24 mouse cellular contexts compared by ENCODE assay signal in genomic region chr12:28590428-28590827, GRCm38 (mm10). TPM values are rescaled to one million over a fixed set of nuclear protein-coding genes. Genes with fewer than 3 reads are reported as not detected.
A peak's percentile ranks its signal among the peaks of the same experiment; 100 is the strongest.
DNase-seq lines count a peak whose midpoint lies in the region; ATAC-seq and TF ChIP-seq lines count a peak whose summit lies in the region.
"Had no signal": no experiment of that assay in that cellular context is flagged by ENCODE, and none has a peak within 500 bp of the region (broad histone marks: within the 10 kb centered on the region; RNA-seq: fewer than 3 reads in every experiment).

No protein-coding gene starts in this region.

- no peak overlapping the region for H3K4me2 ChIP-seq in hindbrain, embryonic 12.5 days (replicated peaks)
- H3K4me2 ChIP-seq in hindbrain, postnatal 0 days (ENCODE audit: low read depth, low read length) = no peak overlapping the region
- H3K4me2 ChIP-seq in midbrain, embryonic 13.5 days (replicated peaks) = no peak overlapping the region
- H3K4me2 ChIP-seq in hindbrain, embryonic 14.5 days (replicated peaks) = 0 out of 2 replicates have a peak overlapping the region, but pooled peaks have one; percentile 59
- H3K4me2 ChIP-seq in neural tube, embryonic 14.5 days (ENCODE audit: low read depth, low read length) = no peak overlapping the region
- no peak overlapping the region for H3K4me2 ChIP-seq in forebrain, embryonic 12.5 days

- H3K4me3 ChIP-seq in hindbrain, embryonic 12.5 days = no peak overlapping the region
- H3K4me3 ChIP-seq in hindbrain, postnatal 0 days (ENCODE audit: low read length) = no peak overlapping the region
- H3K4me3 ChIP-seq in midbrain, embryonic 13.5 days (replicated peaks) = no peak overlapping the region
- H3K4me3 ChIP-seq in midbrain, embryonic 10.5 days = no peak overlapping the region
- H3K4me3 ChIP-seq in hindbrain, embryonic 14.5 days (replicated peaks; ENCODE audit: low read length) = no peak overlapping the region
- H3K4me3 ChIP-seq in neural tube, embryonic 14.5 days (ENCODE audit: low read depth, low read length) = no peak overlapping the region
- no peak overlapping the region for H3K4me3 ChIP-seq in forebrain, embryonic 12.5 days (replicated peaks)

- peaks cover 29% of the 10 kb centered on the region for H3K4me1 ChIP-seq in hindbrain, embryonic 12.5 days
- no peaks in the 10 kb centered on the region; the same call in none of the 2 replicates for H3K4me1 ChIP-seq in hindbrain, postnatal 0 days (ENCODE audit: insufficient read depth, low read length)
- peaks cover 29% of the 10 kb centered on the region for H3K4me1 ChIP-seq in midbrain, embryonic 13.5 days (replicated peaks)
- H3K4me1 ChIP-seq in midbrain, embryonic 10.5 days = peaks cover 21% of the 10 kb centered on the region
- H3K4me1 ChIP-seq in hindbrain, embryonic 14.5 days (replicated peaks; ENCODE audit: control insufficient read depth, insufficient read depth, low read length) = peaks cover 25% of the 10 kb centered on the region
- H3K4me1 ChIP-seq in neural tube, embryonic 14.5 days (ENCODE audit: control insufficient read depth, insufficient read depth, low read length) = peaks cover 24% of the 10 kb centered on the region
- peaks cover 19% of the 10 kb centered on the region for H3K4me1 ChIP-seq in forebrain, embryonic 12.5 days
- H3K4me1 ChIP-seq: limb, embryonic 12.5 days had no signal

- no peak; the same call in 1 of the 2 replicates for TF ChIP-seq CTCF in hindbrain, postnatal 0 days (IDR thresholded peaks at IDR 0.05; ENCODE audit: low read depth)

- no peak for DNase-seq in hindbrain, postnatal 0 days (ENCODE audit: low spot score)
- no peak for DNase-seq in midbrain, embryonic 10.5 days (ENCODE audit: low spot score)
- DNase-seq in hindbrain, embryonic 14.5 days (ENCODE audit: low spot score) = no peak
- DNase-seq: adrenal gland, adult 2 months; forebrain, postnatal 0 days; gastrocnemius, adult 2 months; heart, adult 11 months; kidney, postnatal 14 days; lung, adult 18-20 months; right cerebral cortex, adult 18-20 months had no signal

- H3K9me3 ChIP-seq in hindbrain, embryonic 12.5 days (replicated peaks) = no peaks in the 10 kb centered on the region
- H3K9me3 ChIP-seq in hindbrain, postnatal 0 days (ENCODE audit: low read length) = no peaks in the 10 kb centered on the region
- H3K9me3 ChIP-seq in midbrain, embryonic 13.5 days = no peaks in the 10 kb centered on the region
- no peaks in the 10 kb centered on the region for H3K9me3 ChIP-seq in midbrain, embryonic 10.5 days (replicated peaks)
- no peaks in the 10 kb centered on the region for H3K9me3 ChIP-seq in hindbrain, embryonic 14.5 days (ENCODE audit: control insufficient read depth, low read length)
- no peaks in the 10 kb centered on the region for H3K9me3 ChIP-seq in neural tube, embryonic 14.5 days (ENCODE audit: control insufficient read depth, low read length)
- no peaks in the 10 kb centered on the region for H3K9me3 ChIP-seq in forebrain, embryonic 12.5 days
- H3K9me3 ChIP-seq: limb, embryonic 12.5 days had no signal

- no peaks in the 10 kb centered on the region for H3K36me3 ChIP-seq in hindbrain, embryonic 12.5 days
- H3K36me3 ChIP-seq in hindbrain, postnatal 0 days (ENCODE audit: insufficient read depth, low read length) = no peaks in the 10 kb centered on the region
- H3K36me3 ChIP-seq in midbrain, embryonic 13.5 days = no peaks in the 10 kb centered on the region
- H3K36me3 ChIP-seq in midbrain, embryonic 10.5 days = no peaks in the 10 kb centered on the region
- no peaks in the 10 kb centered on the region for H3K36me3 ChIP-seq in hindbrain, embryonic 14.5 days (replicated peaks; ENCODE audit: control insufficient read depth, insufficient read depth)
- H3K36me3 ChIP-seq in neural tube, embryonic 14.5 days (ENCODE audit: control insufficient read depth, insufficient read depth, low read length) = no peaks in the 10 kb centered on the region
- H3K36me3 ChIP-seq in forebrain, embryonic 12.5 days (replicated peaks) = no peaks in the 10 kb centered on the region
- H3K36me3 ChIP-seq: limb, embryonic 12.5 days had no signal

- 0 out of 2 replicates have a peak overlapping the region, but pooled peaks have one; percentile 74 for H3K27ac ChIP-seq in hindbrain, embryonic 12.5 days
- H3K27ac ChIP-seq in hindbrain, postnatal 0 days = no peak overlapping the region
- peak overlapping the region; percentile 80 for H3K27ac ChIP-seq in midbrain, embryonic 13.5 days
- no peak overlapping the region for H3K27ac ChIP-seq in midbrain, embryonic 10.5 days (replicated peaks)
- H3K27ac ChIP-seq in hindbrain, embryonic 14.5 days = peak overlapping the region; percentile 86; the same call in 1 of the 2 replicates
- H3K27ac ChIP-seq in neural tube, embryonic 14.5 days (ENCODE audit: low read depth, low read length) = peak overlapping the region; percentile 71
- no peak overlapping the region for H3K27ac ChIP-seq in forebrain, embryonic 12.5 days
- H3K27ac ChIP-seq: gastrocnemius, adult 2 months; limb, embryonic 12.5 days; stomach, postnatal 0 days had no signal

- H3K27me3 ChIP-seq in hindbrain, embryonic 12.5 days = no peaks in the 10 kb centered on the region
- H3K27me3 ChIP-seq in hindbrain, postnatal 0 days (ENCODE audit: insufficient read depth, low read length) = no peaks in the 10 kb centered on the region
- no peaks in the 10 kb centered on the region; the same call in 1 of the 2 replicates for H3K27me3 ChIP-seq in midbrain, embryonic 13.5 days
- peaks cover 23% of the 10 kb centered on the region for H3K27me3 ChIP-seq in midbrain, embryonic 10.5 days (ENCODE audit: low read depth, poor library complexity, severe bottlenecking)
- no peaks in the 10 kb centered on the region for H3K27me3 ChIP-seq in hindbrain, embryonic 14.5 days (ENCODE audit: control insufficient read depth, insufficient read depth, low read length)
- H3K27me3 ChIP-seq in neural tube, embryonic 14.5 days (ENCODE audit: control insufficient read depth, insufficient read depth, low read length) = no peaks in the 10 kb centered on the region
- peaks cover 30% of the 10 kb centered on the region for H3K27me3 ChIP-seq in forebrain, embryonic 12.5 days

- no peak for ATAC-seq in hindbrain, embryonic 12.5 days (ENCODE audit: low FRiP score)
- ATAC-seq in hindbrain, postnatal 0 days = no peak
- ATAC-seq in midbrain, embryonic 13.5 days = no peak
- no peak for ATAC-seq in hindbrain, embryonic 14.5 days (ENCODE audit: low FRiP score)
- ATAC-seq in neural tube, embryonic 14.5 days (ENCODE audit: low read depth) = no peak
- no peak for ATAC-seq in forebrain, embryonic 12.5 days (ENCODE audit: low FRiP score)
- ATAC-seq: inflammation-experienced regulatory T-cells, adult 6 months had no signal

- WGBS in hindbrain, embryonic 12.5 days = 56% methylated on average over 13 of the region's 13 CpGs
- WGBS in hindbrain, postnatal 0 days = 50% methylated on average over 13 of the region's 13 CpGs
- 50% methylated on average over 13 of the region's 13 CpGs for WGBS in midbrain, embryonic 13.5 days
- WGBS in midbrain, embryonic 10.5 days = 53% methylated on average over 13 of the region's 13 CpGs
- 47% methylated on average over 13 of the region's 13 CpGs for WGBS in hindbrain, embryonic 14.5 days
- 47% methylated on average over 13 of the region's 13 CpGs for WGBS in neural tube, embryonic 14.5 days
- 59% methylated on average over 13 of the region's 13 CpGs for WGBS in forebrain, embryonic 12.5 days

- H3K9ac ChIP-seq in hindbrain, embryonic 12.5 days = no peak overlapping the region
- no peak overlapping the region for H3K9ac ChIP-seq in hindbrain, postnatal 0 days (replicated peaks; ENCODE audit: low read length)
- no peak overlapping the region for H3K9ac ChIP-seq in midbrain, embryonic 13.5 days (replicated peaks)
- no peak overlapping the region for H3K9ac ChIP-seq in hindbrain, embryonic 14.5 days
- H3K9ac ChIP-seq in neural tube, embryonic 14.5 days (replicated peaks; ENCODE audit: low read depth, low read length) = no peak overlapping the region
- H3K9ac ChIP-seq in forebrain, embryonic 12.5 days = no peak overlapping the region
- H3K9ac ChIP-seq: limb, embryonic 12.5 days had no signal

RNA-seq across cellular contexts. Expression of gene Allc, which starts 8.1 kb away (rescaled TPM):
- not detected in 2 replicates for polyA plus RNA-seq in hindbrain, embryonic 12.5 days (2016; fragmentation: Nextera tagmentation; extraction: Ambion mirVana)
- 0.11 TPM in 1 of 2 replicates, not detected in the other for total RNA-seq in hindbrain, postnatal 0 days (2014; rRNA removed)
- polyA plus RNA-seq in hindbrain, postnatal 0 days (2015; fragmentation: Nextera tagmentation; extraction: Ambion mirVana) = 0.24 TPM in 1 of 2 replicates, not detected in the other
- polyA plus RNA-seq in midbrain, embryonic 13.5 days (2015; fragmentation: Nextera tagmentation; extraction: Ambion mirVana) = 0.13 TPM in 1 of 2 replicates, not detected in the other
- not detected in 2 replicates for polyA plus RNA-seq in midbrain, embryonic 10.5 days (2016; fragmentation: Nextera tagmentation; extraction: Ambion mirVana)
- polyA plus RNA-seq in hindbrain, embryonic 14.5 days (2014; fragmentation: Nextera tagmentation; extraction: Ambion mirVana) = 0.37 TPM in 1 of 2 replicates, not detected in the other
- polyA plus RNA-seq in neural tube, embryonic 14.5 days (2014; fragmentation: Nextera tagmentation; extraction: Ambion mirVana) = not detected in 2 replicates
- polyA plus RNA-seq in forebrain, embryonic 12.5 days (2016; fragmentation: Nextera tagmentation; extraction: Ambion mirVana) = not detected in 2 replicates
- total RNA-seq: adrenal gland, adult 2 months; ES-E14; gastrocnemius, adult 2 months; megakaryocyte-erythroid progenitor cell, adult 5-6 weeks had no signal
- polyA plus RNA-seq: adrenal gland, adult 2 months; brain, embryonic 14.5 days; embryonic facial prominence, embryonic 11.5 days; heart, embryonic 16.5 days; inflammation-experienced regulatory T-cells, adult 6 months; limb, embryonic 12.5 days; neural tube, embryonic 11.5 days; spleen, adult 2 months; stomach, postnatal 0 days had no signal

RNA-seq across cellular contexts. Expression of gene Colec11, which starts 32.7 kb away (rescaled TPM):
- polyA plus RNA-seq in hindbrain, embryonic 12.5 days (2016; fragmentation: Nextera tagmentation; extraction: Ambion mirVana) = 0.35 and 0.60 TPM in 2 replicates
- total RNA-seq in hindbrain, postnatal 0 days (2014; rRNA removed) = 1.2 TPM in 1 of 2 replicates, not detected in the other
- polyA plus RNA-seq in hindbrain, postnatal 0 days (2015; fragmentation: Nextera tagmentation; extraction: Ambion mirVana) = 1.4 TPM in 2 replicates
- 0.75 and 1.2 TPM in 2 replicates for polyA plus RNA-seq in midbrain, embryonic 13.5 days (2015; fragmentation: Nextera tagmentation; extraction: Ambion mirVana)
- polyA plus RNA-seq in midbrain, embryonic 10.5 days (2016; fragmentation: Nextera tagmentation; extraction: Ambion mirVana) = 0.12 and 0.17 TPM in 2 replicates
- 0.87 and 1.1 TPM in 2 replicates for polyA plus RNA-seq in hindbrain, embryonic 14.5 days (2014; fragmentation: Nextera tagmentation; extraction: Ambion mirVana)
- 0.80 and 0.94 TPM in 2 replicates for polyA plus RNA-seq in neural tube, embryonic 14.5 days (2014; fragmentation: Nextera tagmentation; extraction: Ambion mirVana)
- polyA plus RNA-seq in forebrain, embryonic 12.5 days (2016; fragmentation: Nextera tagmentation; extraction: Ambion mirVana) = 0.22 and 0.23 TPM in 2 replicates
- polyA plus RNA-seq: embryonic facial prominence, embryonic 11.5 days; limb, embryonic 12.5 days had no signal

RNA-seq across cellular contexts. Expression of gene Dcdc2c, which starts 38.2 kb away (rescaled TPM):
- polyA plus RNA-seq in hindbrain, embryonic 12.5 days (2016; fragmentation: Nextera tagmentation; extraction: Ambion mirVana) = 0.14 TPM in 1 of 2 replicates, not detected in the other
- not detected in 2 replicates for total RNA-seq in hindbrain, postnatal 0 days (2014; rRNA removed)
- polyA plus RNA-seq in hindbrain, postnatal 0 days (2015; fragmentation: Nextera tagmentation; extraction: Ambion mirVana) = 0.10 TPM in 1 of 2 replicates, not detected in the other
- polyA plus RNA-seq in midbrain, embryonic 13.5 days (2015; fragmentation: Nextera tagmentation; extraction: Ambion mirVana) = not detected in 2 replicates
- 0.14 and 0.15 TPM in 2 replicates for polyA plus RNA-seq in midbrain, embryonic 10.5 days (2016; fragmentation: Nextera tagmentation; extraction: Ambion mirVana)
- polyA plus RNA-seq in hindbrain, embryonic 14.5 days (2014; fragmentation: Nextera tagmentation; extraction: Ambion mirVana) = 0.13 TPM in 1 of 2 replicates, not detected in the other
- 0.33 TPM in 1 of 2 replicates, not detected in the other for polyA plus RNA-seq in neural tube, embryonic 14.5 days (2014; fragmentation: Nextera tagmentation; extraction: Ambion mirVana)
- 0.13 TPM in 1 of 2 replicates, not detected in the other for polyA plus RNA-seq in forebrain, embryonic 12.5 days (2016; fragmentation: Nextera tagmentation; extraction: Ambion mirVana)
- total RNA-seq: forebrain, postnatal 0 days; gastrocnemius, adult 2 months; megakaryocyte-erythroid progenitor cell, adult 5-6 weeks had no signal
- polyA plus RNA-seq: adrenal gland, adult 2 months; embryonic facial prominence, embryonic 11.5 days; forebrain, postnatal 0 days; inflammation-experienced regulatory T-cells, adult 6 months; neural tube, embryonic 11.5 days; spleen, adult 2 months; stomach, postnatal 0 days had no signal

RNA-seq across cellular contexts. Expression of gene Rps7, which starts 45.3 kb away (rescaled TPM):
- polyA plus RNA-seq in hindbrain, embryonic 12.5 days (2016; fragmentation: Nextera tagmentation; extraction: Ambion mirVana) = 614 and 629 TPM in 2 replicates
- total RNA-seq in hindbrain, postnatal 0 days (2014; rRNA removed) = 609 and 851 TPM in 2 replicates
- 533 and 549 TPM in 2 replicates for polyA plus RNA-seq in hindbrain, postnatal 0 days (2015; fragmentation: Nextera tagmentation; extraction: Ambion mirVana)
- 507 and 547 TPM in 2 replicates for polyA plus RNA-seq in midbrain, embryonic 13.5 days (2015; fragmentation: Nextera tagmentation; extraction: Ambion mirVana)
- 553 and 647 TPM in 2 replicates for polyA plus RNA-seq in midbrain, embryonic 10.5 days (2016; fragmentation: Nextera tagmentation; extraction: Ambion mirVana)
- 558 and 621 TPM in 2 replicates for polyA plus RNA-seq in hindbrain, embryonic 14.5 days (2014; fragmentation: Nextera tagmentation; extraction: Ambion mirVana)
- polyA plus RNA-seq in neural tube, embryonic 14.5 days (2014; fragmentation: Nextera tagmentation; extraction: Ambion mirVana) = 537 and 647 TPM in 2 replicates
- polyA plus RNA-seq in forebrain, embryonic 12.5 days (2016; fragmentation: Nextera tagmentation; extraction: Ambion mirVana) = 650 and 690 TPM in 2 replicates

RNA-seq across cellular contexts. Expression of gene Rnaseh1, which starts 59.0 kb away (rescaled TPM):
- 26.7 and 31.5 TPM in 2 replicates for polyA plus RNA-seq in hindbrain, embryonic 12.5 days (2016; fragmentation: Nextera tagmentation; extraction: Ambion mirVana)
- 7.4 and 11.3 TPM in 2 replicates for total RNA-seq in hindbrain, postnatal 0 days (2014; rRNA removed)
- polyA plus RNA-seq in hindbrain, postnatal 0 days (2015; fragmentation: Nextera tagmentation; extraction: Ambion mirVana) = 12.7 and 14.8 TPM in 2 replicates
- 24.9 and 28.7 TPM in 2 replicates for polyA plus RNA-seq in midbrain, embryonic 13.5 days (2015; fragmentation: Nextera tagmentation; extraction: Ambion mirVana)
- 34.1 and 35.4 TPM in 2 replicates for polyA plus RNA-seq in midbrain, embryonic 10.5 days (2016; fragmentation: Nextera tagmentation; extraction: Ambion mirVana)
- 17.6 and 18.8 TPM in 2 replicates for polyA plus RNA-seq in hindbrain, embryonic 14.5 days (2014; fragmentation: Nextera tagmentation; extraction: Ambion mirVana)
- polyA plus RNA-seq in neural tube, embryonic 14.5 days (2014; fragmentation: Nextera tagmentation; extraction: Ambion mirVana) = 19.5 and 21.7 TPM in 2 replicates
- 29.0 and 30.2 TPM in 2 replicates for polyA plus RNA-seq in forebrain, embryonic 12.5 days (2016; fragmentation: Nextera tagmentation; extraction: Ambion mirVana)

Comparison
In these comparisons a context has a peak if more than half of its experiments do, and no peak if none do; other contexts are left out.
1. H3K27ac ChIP-seq: peak in hindbrain, embryonic 12.5 days (single experiment), midbrain, embryonic 13.5 days (single experiment), hindbrain, embryonic 14.5 days (single experiment) and neural tube, embryonic 14.5 days (single experiment); none in hindbrain, postnatal 0 days (single experiment), midbrain, embryonic 10.5 days (single experiment) and forebrain, embryonic 12.5 days (single experiment).